Mouse (Mus musculus) small intestine, adult 10 weeks (tissue): ENCODE measurements around the gene Tmem42. TPM values are rescaled to one million over a fixed set of nuclear protein-coding genes. Genes with fewer than 3 reads are reported as not detected.

Experiments
- polyA plus RNA-seq: library from polyadenylated mRNA; stranded (reverse); fragments of 350-450 nt; fragmentation: Illumina TruSeq; extraction: RNeasy Lipid Tissue Mini Kit (QIAGEN cat#74804); gene quantifications from one replicate; pipeline ENCODE4 v1.2.3, GENCODE M21; 2014; ENCODE audit warnings: low replicate concordance

Gene Tmem42
- 7.7 TPM for polyA plus RNA-seq

DNA sequence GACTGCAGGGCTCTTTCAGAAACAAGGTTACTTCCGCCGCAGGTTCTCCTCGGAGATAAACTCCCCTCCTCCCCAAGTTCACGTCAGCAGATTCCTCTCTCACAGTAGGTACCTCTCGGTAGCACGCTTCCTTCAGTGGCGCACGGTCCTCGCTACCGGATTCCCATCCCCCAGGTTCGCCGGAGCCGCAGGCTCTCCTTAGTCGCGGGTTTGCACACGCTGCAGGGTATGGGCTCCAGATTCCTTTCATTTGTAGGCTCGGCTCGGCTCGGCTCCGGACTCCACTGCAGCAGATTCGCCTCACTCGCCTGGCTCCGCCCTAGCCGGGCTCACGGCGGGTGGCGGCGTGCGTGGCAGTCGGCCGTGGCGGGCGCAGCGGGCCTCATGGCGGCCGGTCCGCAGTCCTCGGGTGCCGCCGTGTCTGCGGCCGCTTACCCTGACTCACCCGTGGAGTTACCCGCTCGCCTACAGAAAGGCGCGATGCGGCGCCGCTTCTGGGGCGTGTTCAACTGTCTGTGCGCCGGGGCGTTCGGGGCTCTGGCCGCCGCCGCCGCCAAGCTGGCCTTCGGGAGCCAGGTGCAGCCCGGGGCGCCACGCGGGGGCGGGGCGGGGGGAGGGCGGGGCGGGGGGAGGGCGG is at the start of gene Tmem42:
Gene Tmem42 (plus strand): TSS at position 332 of the 637 bp plus-strand sequence.

DNA sequence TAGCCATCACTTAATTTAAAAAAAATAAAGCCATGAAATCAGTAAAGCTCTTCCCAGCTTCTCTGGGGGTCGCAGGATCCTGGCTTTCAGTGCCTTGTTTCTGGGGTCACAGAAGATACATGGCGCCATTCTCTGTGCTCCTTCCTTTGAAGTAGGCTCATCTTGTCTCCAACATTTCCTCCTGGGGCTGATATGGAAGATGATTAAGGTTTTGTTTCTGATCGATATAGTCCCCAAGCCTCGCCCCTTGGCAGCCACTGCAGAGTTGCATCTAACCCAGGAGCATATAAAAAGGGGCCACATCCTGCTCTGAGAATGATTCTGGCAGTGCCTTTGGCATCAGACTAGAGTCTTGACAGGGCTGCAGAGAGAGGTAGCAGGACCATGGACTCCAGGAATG is 13.3 kb downstream of the Tmem42 start, which contains the start of gene Tgm4:
Gene Tgm4 (plus strand): TSS at position 301 of the 400 bp plus-strand sequence.

Other genes starting within 250 kb of the Tmem42 start
- gene Tcaim, start 215.8 kb upstream of the Tmem42 start, polyA plus RNA-seq: 11.8 TPM
- gene Gm35549, start 177.3 kb upstream of the Tmem42 start, polyA plus RNA-seq: not detected
- gene Zfp445, start 155.3 kb upstream of the Tmem42 start, polyA plus RNA-seq: 134 TPM
- gene Zkscan7, start 135.6 kb upstream of the Tmem42 start, polyA plus RNA-seq: 22.1 TPM
- gene Zfp105, start 98.3 kb upstream of the Tmem42 start, polyA plus RNA-seq: 1.8 TPM
- gene 1110059G10Rik, start 70.3 kb upstream of the Tmem42 start, polyA plus RNA-seq: 160 TPM
- gene Kif15, start 70.3 kb upstream of the Tmem42 start, polyA plus RNA-seq: 58.2 TPM
- not detected for gene Tgm4, start 13.4 kb downstream of the Tmem42 start, polyA plus RNA-seq
- 37.4 TPM for gene Zdhhc3, start 91.9 kb downstream of the Tmem42 start, polyA plus RNA-seq
- gene Exosc7, start 91.9 kb downstream of the Tmem42 start, polyA plus RNA-seq: 15.6 TPM
- not detected for gene Clec3b, start 129.6 kb downstream of the Tmem42 start, polyA plus RNA-seq
- gene Cdcp1, start 194.7 kb downstream of the Tmem42 start, polyA plus RNA-seq: 48.5 TPM
- 6.6 TPM for gene Tmem158, start 239.4 kb downstream of the Tmem42 start, polyA plus RNA-seq